Mouse (Mus musculus) myocyte (in vitro differentiated cells): ENCODE data around the gene Cela1. TPM values are rescaled to one million over a fixed set of nuclear protein-coding genes. Genes with fewer than 3 reads are reported as not detected.

ENCODE experiments used
- H3K27me3 ChIP-seq: one replicate; pipeline ENCODE4 v1.6.1; 2011; ENCODE audit not compliant: control insufficient read depth, insufficient read depth, insufficient read length
- H3K36me3 ChIP-seq: one replicate; pipeline ENCODE4 v1.6.1; 2011; ENCODE audit not compliant: control insufficient read depth, insufficient read depth
- H3K4me2 ChIP-seq: one replicate; pipeline ENCODE4 v1.6.1; 2011; ENCODE audit warnings: low read depth, control low read depth
- H3K4me3 ChIP-seq: one replicate; pipeline ENCODE4 v1.5.1; 2011; ENCODE audit warnings: mild to moderate bottlenecking, control low read depth, moderate library complexity
- H3K79me2 ChIP-seq: one replicate; pipeline ENCODE4 v1.6.1; 2011; ENCODE audit not compliant: control insufficient read depth, insufficient read depth
- H3ac ChIP-seq: one replicate; pipeline ENCODE4 v1.6.1; 2011; ENCODE audit not compliant: control insufficient read depth, insufficient read length
- CEBPB ChIP-seq: IDR thresholded peaks from 2 replicates; pipeline ENCODE4 v1.6.1; 2011; ENCODE audit warnings: mild to moderate bottlenecking, moderate library complexity; ENCODE audit not compliant: poor library complexity, insufficient read depth, severe bottlenecking
- E2F4 ChIP-seq: IDR thresholded peaks from one replicate; pipeline ENCODE4 v1.6.1; 2011; ENCODE audit warnings: mild to moderate bottlenecking, control low read depth, moderate library complexity; ENCODE audit not compliant: insufficient read depth
- MAX ChIP-seq: IDR thresholded peaks from one replicate; pipeline ENCODE4 v1.6.1; 2011; ENCODE audit warnings: low read depth, mild to moderate bottlenecking, control low read depth
- MYOD1 ChIP-seq, 3 experiments: IDR thresholded peaks; one replicate each; pipeline ENCODE4 v1.6.1; 2011; ENCODE audit warnings: control low read depth in 2 of 3, low read depth in 2 of 3, mild to moderate bottlenecking in 2 of 3, moderate library complexity in 1 of 3; ENCODE audit not compliant: insufficient read length in 2 of 3, control insufficient read depth in 1 of 3
- MYOG ChIP-seq, 3 experiments: IDR thresholded peaks; one replicate each; pipeline ENCODE4 v1.6.1; 2011; ENCODE audit warnings: control low read depth in 2 of 3, low read depth in 2 of 3, mild to moderate bottlenecking in 2 of 3; ENCODE audit not compliant: insufficient read length in 2 of 3, control insufficient read depth in 1 of 3, insufficient read depth in 1 of 3
- POLR2A ChIP-seq: IDR thresholded peaks from one replicate; pipeline ENCODE4 v1.6.1; 2011; ENCODE audit warnings: low read depth, mild to moderate bottlenecking, control low read depth, moderate library complexity; ENCODE audit not compliant: insufficient read length
- POLR2AphosphoS2 ChIP-seq: IDR thresholded peaks from one replicate; pipeline ENCODE4 v1.6.1; 2011; ENCODE audit warnings: low read depth, control low read depth; ENCODE audit not compliant: insufficient read length
- REST ChIP-seq: IDR thresholded peaks from one replicate; pipeline ENCODE4 v1.6.1; 2011; ENCODE audit warnings: mild to moderate bottlenecking, control low read depth, moderate library complexity; ENCODE audit not compliant: insufficient read depth, insufficient read length
- SRF ChIP-seq: IDR thresholded peaks from one replicate; pipeline ENCODE4 v1.6.1; 2011; ENCODE audit warnings: low read depth; ENCODE audit not compliant: control insufficient read depth, insufficient read length
- TCF12 ChIP-seq: IDR thresholded peaks from one replicate; pipeline ENCODE4 v1.6.1; 2011; ENCODE audit warnings: mild to moderate bottlenecking, control low read depth; ENCODE audit not compliant: poor library complexity, insufficient read depth, severe bottlenecking
- TCF3 ChIP-seq: IDR thresholded peaks from one replicate; pipeline ENCODE4 v1.6.1; 2011; ENCODE audit warnings: low read depth, control low read depth; ENCODE audit not compliant: insufficient read length
- USF1 ChIP-seq: IDR thresholded peaks from one replicate; pipeline ENCODE4 v1.6.1; 2011; ENCODE audit warnings: low read depth, mild to moderate bottlenecking, control low read depth, moderate library complexity
- polyA plus RNA-seq: library from polyadenylated mRNA; unstranded; fragments of >200 nt; fragmentation: generic; extraction: Trizol; gene quantifications from one replicate; pipeline ENCODE4 v1.2.1, GENCODE M21; 2012; ENCODE audit warnings: missing spikeins

Cela1 gene
- polyA plus RNA-seq, 1 experiment = 23.5 TPM

- no peaks in the 10 kb centered on the region for H3K27me3 ChIP-seq
- TF ChIP-seq REST = no peak
- no peak for TF ChIP-seq POLR2AphosphoS2
- no peak for TF ChIP-seq POLR2A
- TF ChIP-seq MYOD1 (IDR thresholded peaks at IDR 0.05; ENCODE audit: control insufficient read depth in 1 of 3, insufficient read length in 2 of 3, low read depth in 2 of 3) = no peak
- TF ChIP-seq E2F4 = no peak
- TF ChIP-seq TCF12 = no peak
- no peak for TF ChIP-seq TCF3
- TF ChIP-seq MYOG (IDR thresholded peaks at IDR 0.05; ENCODE audit: control insufficient read depth in 1 of 3, insufficient read depth in 1 of 3, insufficient read length in 2 of 3, low read depth in 2 of 3) = no peak
- no peak for TF ChIP-seq MAX
- TF ChIP-seq USF1 = no peak
- no peak for TF ChIP-seq SRF
- no peak for TF ChIP-seq CEBPB
- no peaks in the 10 kb centered on the region for H3K79me2 ChIP-seq
- no peak overlapping the region for H3K4me2 ChIP-seq
- H3K4me3 ChIP-seq = no peak overlapping the region
- no peak overlapping the region for H3ac ChIP-seq
- H3K36me3 ChIP-seq = no peaks in the 10 kb centered on the region
Measured at GRCm38 (mm10) chr15:100701108-100701507, 13.4 kb upstream of the Cela1 start.

GRCm38 (mm10) chr15:100700424-100700823, 12.7 kb upstream of the Cela1 start:
- no peaks in the 10 kb centered on the region for H3K27me3 ChIP-seq
- H3K4me3 ChIP-seq = no peak overlapping the region
- no peaks in the 10 kb centered on the region for H3K36me3 ChIP-seq
- no peak for TF ChIP-seq MYOD1 (IDR thresholded peaks at IDR 0.05; ENCODE audit: control insufficient read depth in 1 of 3, insufficient read length in 2 of 3, low read depth in 2 of 3)
- no peak for TF ChIP-seq POLR2AphosphoS2
- TF ChIP-seq TCF3 = no peak
- TF ChIP-seq E2F4 = no peak
- TF ChIP-seq POLR2A = no peak
- TF ChIP-seq TCF12 = no peak
- no peak for TF ChIP-seq MYOG (IDR thresholded peaks at IDR 0.05; ENCODE audit: control insufficient read depth in 1 of 3, insufficient read depth in 1 of 3, insufficient read length in 2 of 3, low read depth in 2 of 3)
- no peak for TF ChIP-seq USF1
- no peak for TF ChIP-seq SRF
- no peak for TF ChIP-seq REST
- TF ChIP-seq CEBPB = no peak
- no peak for TF ChIP-seq MAX
- H3K4me2 ChIP-seq = no peak overlapping the region
- no peak overlapping the region for H3ac ChIP-seq
- no peaks in the 10 kb centered on the region for H3K79me2 ChIP-seq

- TF ChIP-seq TCF3 = no peak
- TF ChIP-seq USF1 = no peak
- no peak for TF ChIP-seq POLR2AphosphoS2
- no peak for TF ChIP-seq TCF12
- TF ChIP-seq SRF = no peak
- TF ChIP-seq MYOG (IDR thresholded peaks at IDR 0.05; ENCODE audit: control insufficient read depth in 1 of 3, insufficient read depth in 1 of 3, insufficient read length in 2 of 3, low read depth in 2 of 3) = no peak
- no peak for TF ChIP-seq E2F4
- no peak for TF ChIP-seq MYOD1 (IDR thresholded peaks at IDR 0.05; ENCODE audit: control insufficient read depth in 1 of 3, insufficient read length in 2 of 3, low read depth in 2 of 3)
- no peak for TF ChIP-seq REST
- no peak for TF ChIP-seq POLR2A
- no peak for TF ChIP-seq CEBPB
- TF ChIP-seq MAX = no peak
Measured at GRCm38 (mm10) chr15:100699386-100699785, 11.7 kb upstream of the Cela1 start.

GRCm38 (mm10) chr15:100698078-100698477, 10.4 kb upstream of the Cela1 start:
- no peaks in the 10 kb centered on the region for H3K79me2 ChIP-seq
- H3K27me3 ChIP-seq = no peaks in the 10 kb centered on the region
- no peak for TF ChIP-seq POLR2AphosphoS2
- no peak for TF ChIP-seq USF1
- TF ChIP-seq SRF = no peak
- no peak for TF ChIP-seq E2F4
- no peak for TF ChIP-seq MYOD1 (IDR thresholded peaks at IDR 0.05; ENCODE audit: control insufficient read depth in 1 of 3, insufficient read length in 2 of 3, low read depth in 2 of 3)
- TF ChIP-seq MYOG (IDR thresholded peaks at IDR 0.05; ENCODE audit: control insufficient read depth in 1 of 3, insufficient read depth in 1 of 3, insufficient read length in 2 of 3, low read depth in 2 of 3) = no peak
- no peak for TF ChIP-seq POLR2A
- TF ChIP-seq TCF12 = no peak
- TF ChIP-seq TCF3 = no peak
- no peak for TF ChIP-seq REST
- no peak for TF ChIP-seq CEBPB
- no peak for TF ChIP-seq MAX
- no peak overlapping the region for H3K4me3 ChIP-seq
- H3K4me2 ChIP-seq = no peak overlapping the region
- H3ac ChIP-seq = no peak overlapping the region
- H3K36me3 ChIP-seq = no peaks in the 10 kb centered on the region

More at GRCm38 (mm10) chr15:100699386-100699785, 11.7 kb upstream of the Cela1 start:
- H3K4me2 ChIP-seq = no peak overlapping the region
- H3K27me3 ChIP-seq = no peaks in the 10 kb centered on the region
- no peaks in the 10 kb centered on the region for H3K79me2 ChIP-seq
- no peak overlapping the region for H3ac ChIP-seq
- H3K4me3 ChIP-seq = no peak overlapping the region
- H3K36me3 ChIP-seq = no peaks in the 10 kb centered on the region
